Mouse (Mus musculus) heart, postnatal 36 days (tissue): ENCODE measurements around the gene Rrp36. TPM values are rescaled to one million over a fixed set of nuclear protein-coding genes. Genes with fewer than 3 reads are reported as not detected.

Experiments used
- DNase-seq, 2 experiments: peaks; one replicate each; pipeline ENCODE4 v3.0.0; 2021 to 2022
- intact Hi-C: fragments of 180-260 bp; cut with DNase I; formaldehyde crosslinking; loops from one replicate; pipeline ENCODE4 v1.15.1; 2025
- total RNA-seq, 2 experiments: library from RNA; stranded (reverse); gene quantifications; 2 replicates each; pipeline ENCODE4 v1.2.3; 2021

The Rrp36 gene
- total RNA-seq, 2 experiments from 2014 or later, result 9.5 to 10.7 TPM

GRCm38 (mm10) chr17:46691390-46691789, 17.2 kb upstream of the Rrp36 start:
- DNase-seq, result no peak
- intact Hi-C loops, result no loop called here

GRCm38 (mm10) chr17:46690665-46691064, 16.5 kb upstream of the Rrp36 start:
- intact Hi-C loops, result no loop called here

GRCm38 (mm10) chr17:46685913-46686312, 11.8 kb upstream of the Rrp36 start:
- intact Hi-C loops, result loop anchor here (10.0 kb wide), 1 partner anchor 319 kb away; no protein-coding TSS in a partner anchor
- DNase-seq, result no peak

More at GRCm38 (mm10) chr17:46690665-46691064, 16.5 kb upstream of the Rrp36 start:
- no peak for DNase-seq

- intact Hi-C loops, result loop anchor here (10.0 kb wide), 1 partner anchor 322 kb away; no protein-coding TSS in a partner anchor
- DNase-seq, result no peak
These were observed 8.7 kb upstream of the Rrp36 start for GRCm38 (mm10) chr17:46682654-46683389.

- no peak for DNase-seq
- intact Hi-C loops, result loop anchor here (2.0 to 10.0 kb wide), 3 partner anchors 31 to 323 kb away; no protein-coding TSS in a partner anchor
These were observed 7.4 kb upstream of the Rrp36 start for GRCm38 (mm10) chr17:46681466-46682118.

- intact Hi-C loops, result loop anchor here (2.0 to 10.0 kb wide), 3 partner anchors 32 to 324 kb away; no protein-coding TSS in a partner anchor
- peak; percentile 94 to 95 for DNase-seq
These were observed 6.7 kb upstream of the Rrp36 start, which contains the start of gene Klhdc3 for GRCm38 (mm10) chr17:46680760-46681373. Klhdc3 (minus strand) TSS chr17:46680914.

GRCm38 (mm10) chr17:46679843-46680759, 5.9 kb upstream of the Rrp36 start:
- intact Hi-C loops, result loop anchor here (2.0 to 10.0 kb wide), 3 partner anchors 31 to 325 kb away; no protein-coding TSS in a partner anchor
- DNase-seq, result peak in 1 of 2 experiments; percentile 57

- intact Hi-C loops, result no loop called here
These were observed 4.8 kb upstream of the Rrp36 start for GRCm38 (mm10) chr17:46678911-46679310.

GRCm38 (mm10) chr17:46678416-46678815, 4.3 kb upstream of the Rrp36 start, which contains the start of gene Mea1:
Mea1 (plus strand) TSS chr17:46678793.
- DNase-seq, result peak in 1 of 2 experiments; percentile 42
- intact Hi-C loops, result no loop called here

More at GRCm38 (mm10) chr17:46678911-46679310, 4.8 kb upstream of the Rrp36 start:
- DNase-seq, result peak in 1 of 2 experiments; percentile 34

- intact Hi-C loops, result loop anchor here (2.0 kb wide), 1 partner anchor 24 kb away; the partner anchor contains the start of gene Cul7
- DNase-seq, result no peak
These were observed 555 bp upstream of the Rrp36 start for GRCm38 (mm10) chr17:46674530-46675283.

GRCm38 (mm10) chr17:46669911-46670310, 4.2 kb downstream of the Rrp36 start:
- intact Hi-C loops, result no loop called here
- no peak for DNase-seq

- intact Hi-C loops, result no loop called here
- DNase-seq, result peak; percentile 26 to 31
These were observed 6.4 kb downstream of the Rrp36 start for GRCm38 (mm10) chr17:46667712-46668111.

GRCm38 (mm10) chr17:46662730-46663129, 11.4 kb downstream of the Rrp36 start:
- intact Hi-C loops, result no loop called here
- peak in 1 of 2 experiments; percentile 16 for DNase-seq

GRCm38 (mm10) chr17:46661981-46662380, 12.2 kb downstream of the Rrp36 start:
- intact Hi-C loops, result no loop called here
- no peak for DNase-seq

- DNase-seq, result no peak
- intact Hi-C loops, result no loop called here
These were observed 12.8 kb downstream of the Rrp36 start for GRCm38 (mm10) chr17:46661351-46661750.

GRCm38 (mm10) chr17:46656054-46656453, 18.1 kb downstream of the Rrp36 start:
- DNase-seq, result no peak
- intact Hi-C loops, result no loop called here

GRCm38 (mm10) chr17:46651755-46652547, 22.2 kb downstream of the Rrp36 start:
- no peak for DNase-seq
- intact Hi-C loops, result loop anchor here (2.0 kb wide), 2 partner anchors 23 to 63 kb away; partner anchors contain the start of gene Rrp36

GRCm38 (mm10) chr17:46651292-46651691, 22.9 kb downstream of the Rrp36 start:
- peak in 1 of 2 experiments; percentile 18 for DNase-seq
- intact Hi-C loops, result loop anchor here (2.0 kb wide), 2 partner anchors 24 to 64 kb away; partner anchors contain the start of gene Rrp36
